Mouse (Mus musculus) duodenum, adult 2 months (tissue): ENCODE results near the gene Sirpb1c. TPM values are rescaled to one million over a fixed set of nuclear protein-coding genes. Genes with fewer than 3 reads are reported as not detected.

Experiments
- polyA plus RNA-seq: library from polyadenylated mRNA; depleted of rRNA; stranded (reverse); fragments of >200 nt; gene quantifications from 2 replicates; pipeline ENCODE4 v1.2.3, GENCODE M21; 2012; ENCODE audit warnings: low replicate concordance; rRNA removed

Sirpb1c gene
- polyA plus RNA-seq = not detected in 2 replicates

DNA sequence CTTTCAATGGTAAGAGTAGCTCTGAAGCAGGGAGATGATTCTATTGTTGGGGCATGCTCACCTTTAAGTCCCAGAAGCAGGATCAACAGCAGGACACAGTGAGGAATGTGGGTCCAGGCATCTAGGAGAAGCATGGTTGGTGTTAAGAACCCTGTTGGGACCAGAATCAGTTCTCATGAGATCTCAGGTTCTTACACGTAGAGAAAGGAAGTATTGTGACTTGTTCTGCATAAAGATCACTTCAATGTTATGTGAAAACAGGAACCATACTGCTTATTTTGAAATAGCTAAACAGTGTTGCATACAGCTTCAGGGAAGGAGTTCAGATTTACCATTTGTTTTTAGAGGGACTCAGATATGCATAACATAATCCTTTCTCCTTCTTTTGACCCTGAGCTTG lies at the start of gene Sirpb1c:
Gene Sirpb1c (minus strand): TSS at position 249 of the 400 bp plus-strand sequence.

Other genes with a start within 250 kb of the Sirpb1c start
- 0.08 and 0.15 TPM in 2 replicates for gene Gm5150, start 157.9 kb upstream of the Sirpb1c start, polyA plus RNA-seq